9 mouse cellular contexts compared by ENCODE assay signal in the genomic region with DNA sequence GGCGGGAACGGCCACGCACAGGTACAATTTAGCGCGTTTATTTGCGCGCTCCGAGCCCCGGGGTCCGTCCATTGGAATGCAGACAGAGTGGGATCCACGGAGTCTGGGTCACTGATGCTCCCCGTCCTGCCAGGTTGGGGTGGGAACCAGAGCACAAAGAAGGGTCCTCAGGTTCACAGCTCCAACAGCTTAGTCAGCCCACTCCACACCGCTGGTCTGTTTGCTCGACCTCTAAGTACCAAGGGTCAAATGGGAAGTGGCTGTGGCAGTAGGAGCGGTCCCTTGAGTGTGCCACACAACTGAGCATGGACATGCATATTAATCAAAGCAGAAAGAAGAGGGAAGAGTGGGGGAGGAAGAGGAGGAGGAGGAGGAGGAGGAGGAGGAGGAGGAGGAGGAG. TPM values are rescaled to one million over a fixed set of nuclear protein-coding genes. Genes with fewer than 3 reads are reported as not detected.
DNase-seq lines count a peak whose midpoint lies in the region; ATAC-seq and TF ChIP-seq lines count a peak whose summit lies in the region.
"Had no signal": no experiment of that assay in that cellular context is flagged by ENCODE, and none has a peak within 500 bp of the region (broad histone marks: within the 10 kb centered on the region; RNA-seq: fewer than 3 reads in every experiment).

No protein-coding gene starts in this region.

- 0 out of 2 replicates have a peak overlapping the region, but pooled peaks have one; percentile 67 for H3K4me2 ChIP-seq in lung, postnatal 0 days (replicated peaks; ENCODE audit: low read depth, low read length)
- peak overlapping the region; percentile 83 for H3K4me2 ChIP-seq in intestine, embryonic 15.5 days (replicated peaks)

- no peak for TF ChIP-seq EP300 in lung, postnatal 0 days (IDR thresholded peaks at IDR 0.05)

- H3K36me3 ChIP-seq in lung, postnatal 0 days (ENCODE audit: insufficient read depth, low read length): no peaks in the 10 kb centered on the region
- no peaks in the 10 kb centered on the region for H3K36me3 ChIP-seq in intestine, embryonic 15.5 days

- H3K9me3 ChIP-seq in lung, postnatal 0 days (ENCODE audit: low read length): no peaks in the 10 kb centered on the region
- H3K9me3 ChIP-seq in intestine, embryonic 15.5 days: no peaks in the 10 kb centered on the region

- no peak overlapping the region for H3K9ac ChIP-seq in lung, postnatal 0 days (replicated peaks; ENCODE audit: low read depth)
- no peak overlapping the region for H3K9ac ChIP-seq in intestine, embryonic 15.5 days

- 15% methylated on average over 14 of the region's 15 CpGs for WGBS in lung, postnatal 0 days
- WGBS in intestine, embryonic 15.5 days: 10% methylated on average over 15 of the region's 15 CpGs
- 17% methylated on average over 15 of the region's 15 CpGs for WGBS in olfactory bulb, adult 2 months

- TF ChIP-seq POLR2A in olfactory bulb, adult 2 months (IDR thresholded peaks at IDR 0.05; ENCODE audit: insufficient read depth, low read depth, low read length): no peak

- intact Hi-C loops in gastrocnemius, adult 2 months (cut with DNase I): no loop called here

- no peaks in the 10 kb centered on the region for H3K4me1 ChIP-seq in lung, postnatal 0 days (ENCODE audit: insufficient read depth, low read depth, low read length)
- H3K4me1 ChIP-seq in intestine, embryonic 15.5 days (replicated peaks): 0 out of 2 replicates have a peak, but pooled peaks cover 4% of the 10 kb centered on the region
- H3K4me1 ChIP-seq in olfactory bulb, adult 2 months (ENCODE audit: control insufficient read depth, insufficient read depth, low read length): peaks cover 4% of the 10 kb centered on the region; the same call in 1 of the 2 replicates

- H3K27ac ChIP-seq in gastrocnemius, adult 2 months: no peak overlapping the region
- no peak overlapping the region for H3K27ac ChIP-seq in lung, postnatal 0 days (ENCODE audit: low read length)
- no peak overlapping the region for H3K27ac ChIP-seq in intestine, embryonic 15.5 days
- no peak overlapping the region for H3K27ac ChIP-seq in olfactory bulb, adult 2 months (ENCODE audit: insufficient read depth, low read depth, low read length)

- no peak for TF ChIP-seq CTCF in gastrocnemius, adult 2 months (IDR thresholded peaks at IDR 0.05)
- no peak for TF ChIP-seq CTCF in lung, postnatal 0 days (IDR thresholded peaks at IDR 0.05)
- no peak for TF ChIP-seq CTCF in olfactory bulb, adult 2 months (IDR thresholded peaks at IDR 0.05; ENCODE audit: insufficient read depth, low read depth, low read length)

- H3K27me3 ChIP-seq in lung, postnatal 0 days (replicated peaks; ENCODE audit: insufficient read depth, low read length): no peaks in the 10 kb centered on the region; the same call in 1 of the 2 replicates
- peaks cover 30% of the 10 kb centered on the region for H3K27me3 ChIP-seq in intestine, embryonic 15.5 days (replicated peaks)

- H3K4me3 ChIP-seq in gastrocnemius, adult 2 months: peak overlapping the region; percentile 64
- H3K4me3 ChIP-seq in lung, postnatal 0 days (ENCODE audit: low read depth, low read length): no peak overlapping the region
- H3K4me3 ChIP-seq in intestine, embryonic 15.5 days (replicated peaks): peak overlapping the region; percentile 42; the same call in 1 of the 2 replicates
- H3K4me3 ChIP-seq in olfactory bulb, adult 2 months (ENCODE audit: insufficient read depth, low read depth, low read length): peak overlapping the region; percentile 68

- ATAC-seq in lung, postnatal 0 days: no peak
- ATAC-seq in intestine, embryonic 15.5 days: no peak

- no peak for DNase-seq in gastrocnemius, adult 2 months
- no peak for DNase-seq in gastrocnemius, postnatal 25 days
- DNase-seq in lung, postnatal 0 days (ENCODE audit: low spot score): no peak
- no peak for DNase-seq in lung, postnatal 14 days
- no peak for DNase-seq in gastrocnemius, adult 18-20 months (ENCODE audit: low spot score)
- DNase-seq in thymus, postnatal 25 days: no peak

RNA-seq across cellular contexts. Expression of a gene that starts 0.4 kb away (rescaled TPM):
- not detected for total RNA-seq in gastrocnemius, adult 2 months (2021)
- not detected for total RNA-seq in gastrocnemius, postnatal 25 days (2021)
- not detected in 2 replicates for polyA plus RNA-seq in lung, postnatal 0 days (2015; fragmentation: Nextera tagmentation; extraction: Ambion mirVana)
- not detected in 2 replicates for polyA plus RNA-seq in intestine, embryonic 15.5 days (2015; fragmentation: Nextera tagmentation; extraction: Ambion mirVana)
- polyA plus RNA-seq in olfactory bulb, adult 2 months (2012; ENCODE audit: insufficient read depth, insufficient read length, low replicate concordance, missing spikeins): not detected in 2 replicates
- total RNA-seq in gastrocnemius, adult 18-20 months (2021): not detected
- total RNA-seq: layer of hippocampus, adult 18-20 months had no signal

RNA-seq across cellular contexts. Expression of a gene that starts 1.3 kb away (rescaled TPM):
- under 1 TPM; 0.20 TPM for total RNA-seq in gastrocnemius, adult 2 months (2021)
- under 1 TPM; 0.16 to 0.23 TPM for total RNA-seq in gastrocnemius, postnatal 25 days (2021)
- polyA plus RNA-seq in lung, postnatal 0 days (2015; fragmentation: Nextera tagmentation; extraction: Ambion mirVana): 0.08 and 0.12 TPM in 2 replicates
- polyA plus RNA-seq in intestine, embryonic 15.5 days (2015; fragmentation: Nextera tagmentation; extraction: Ambion mirVana): 0.91 and 1.0 TPM in 2 replicates
- polyA plus RNA-seq in olfactory bulb, adult 2 months (2012; ENCODE audit: insufficient read depth, insufficient read length, low replicate concordance, missing spikeins): not detected in 2 replicates
- under 1 TPM in 1 of 2 experiments, not detected in 1; 0.26 TPM for total RNA-seq in gastrocnemius, adult 18-20 months (2021)
